Mouse (Mus musculus) spleen, adult 12 weeks (tissue): ENCODE measurements around the gene Lpar2.
A peak's percentile ranks its signal among the peaks of the same experiment; 100 is the strongest.

Experiments used
- DNase-seq: peaks from one replicate; pipeline ENCODE4 v3.0.0; 2022; ENCODE audit warnings: low spot score

The Lpar2 gene

DNA sequence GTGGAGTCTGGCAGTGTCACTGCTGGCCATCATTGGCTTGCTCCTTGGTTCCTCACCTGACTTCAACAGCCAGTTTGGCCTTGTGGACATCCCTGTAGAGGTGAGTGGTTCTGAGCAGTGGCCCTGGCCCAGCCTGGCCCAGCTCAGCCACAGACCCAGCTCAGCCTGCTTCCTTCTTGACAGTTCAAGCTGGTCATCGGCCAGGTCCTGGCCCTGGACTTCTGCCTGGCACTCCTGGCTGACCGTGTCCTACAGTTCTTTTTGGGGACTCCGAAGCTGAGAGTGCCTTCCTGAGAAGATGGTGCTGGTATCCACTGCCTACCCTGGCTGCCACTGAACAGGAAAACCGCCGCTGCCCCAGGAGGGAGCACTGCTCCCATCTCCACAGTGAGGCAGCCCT is 15.0 kb upstream of the Lpar2 start:
- no peak for DNase-seq

GRCm38 (mm10) chr8:69808094-69808863 is 13.9 kb upstream of the Lpar2 start, which contains the start of gene Gmip:
Gene Gmip, plus strand, starts transcription at chr8:69808679.
- DNase-seq = peak; percentile 80

GRCm38 (mm10) chr8:69808864-69809403 is 13.3 kb upstream of the Lpar2 start:
- DNase-seq = no peak

DNA sequence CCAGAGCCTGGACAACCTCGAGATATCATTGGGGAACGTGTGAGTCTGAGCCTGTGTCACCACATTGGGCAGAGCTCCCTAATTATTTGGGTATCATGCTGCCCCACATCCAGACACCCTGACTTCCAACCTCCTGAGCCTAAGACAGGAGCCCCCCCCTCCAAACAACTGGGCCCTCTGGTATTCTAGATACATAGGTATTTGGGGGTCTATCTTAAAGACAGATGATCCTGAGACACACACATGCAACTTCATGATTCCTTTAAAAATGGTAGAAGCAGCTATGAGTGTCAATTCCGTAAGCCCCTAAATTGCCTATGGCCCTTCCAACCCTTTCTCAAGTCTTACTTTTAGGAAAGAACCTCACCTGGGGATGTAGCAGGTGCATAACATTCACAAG is 12.4 kb upstream of the Lpar2 start:
- DNase-seq = no peak

DNA sequence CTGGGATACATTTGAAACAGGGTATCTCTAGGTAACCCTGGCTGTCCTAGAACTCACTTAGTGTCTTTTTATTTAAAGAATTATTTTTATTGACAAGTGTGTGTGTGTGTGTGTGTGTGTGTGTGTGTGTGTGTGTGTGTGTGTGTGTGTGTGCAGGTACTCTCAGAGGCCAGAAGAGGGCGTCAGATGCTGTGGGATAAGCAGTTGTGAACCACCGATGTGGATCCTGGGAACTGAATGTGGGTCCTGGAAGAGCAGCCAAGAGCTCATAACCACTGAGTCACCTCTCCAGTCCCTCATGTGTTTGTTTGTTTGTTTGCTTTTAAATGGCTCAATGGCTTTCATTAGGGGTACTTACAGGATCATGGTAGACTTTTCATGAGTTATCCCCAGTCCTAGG is 7.3 kb upstream of the Lpar2 start:
- no peak for DNase-seq

DNA sequence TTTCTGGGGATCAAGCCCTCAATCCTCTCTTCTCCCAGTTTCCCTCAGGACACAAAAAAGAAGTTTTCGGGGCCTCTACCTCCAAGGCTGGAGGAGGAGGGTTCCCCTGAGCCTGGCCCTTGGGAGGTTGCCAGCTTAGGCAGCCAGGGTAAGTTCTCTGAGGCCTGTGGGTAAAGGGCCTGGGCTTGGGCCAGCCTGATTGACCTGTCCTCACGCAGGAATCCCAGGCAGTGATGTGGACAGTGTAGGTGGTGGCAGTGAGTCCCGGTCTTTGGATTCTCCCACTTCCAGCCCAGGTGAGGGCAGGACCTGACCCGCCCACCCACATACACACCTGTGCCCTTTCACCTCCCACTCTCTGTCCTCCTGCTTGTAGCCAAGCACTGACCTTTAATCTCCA is 6.8 kb upstream of the Lpar2 start:
- DNase-seq = no peak

GRCm38 (mm10) chr8:69820466-69820865 is 1.8 kb upstream of the Lpar2 start:
- DNase-seq = no peak

DNA sequence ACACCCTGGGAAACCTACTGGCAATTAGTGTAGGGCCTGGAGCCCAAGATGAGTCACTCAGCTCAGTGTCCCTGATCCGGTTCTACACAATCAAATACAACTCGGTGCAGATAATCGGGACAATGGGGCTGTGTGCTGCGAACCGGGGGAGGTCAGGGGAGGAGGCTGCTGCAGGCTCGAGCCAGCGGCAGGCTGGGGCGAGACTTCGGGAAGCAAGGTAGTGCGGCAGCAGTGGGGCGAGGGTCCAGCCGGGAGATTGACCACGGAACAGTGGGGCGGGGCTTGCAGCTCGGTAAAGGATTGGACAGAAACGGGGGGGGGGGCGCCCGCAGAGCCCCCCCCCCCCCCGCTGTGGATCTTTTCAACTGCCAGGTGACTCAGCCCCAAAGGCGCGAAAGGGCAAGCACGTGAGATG is 251 bp upstream of the Lpar2 start:
- DNase-seq = no peak

GRCm38 (mm10) chr8:69826371-69826770 is 4.1 kb downstream of the Lpar2 start:
- no peak for DNase-seq

DNA sequence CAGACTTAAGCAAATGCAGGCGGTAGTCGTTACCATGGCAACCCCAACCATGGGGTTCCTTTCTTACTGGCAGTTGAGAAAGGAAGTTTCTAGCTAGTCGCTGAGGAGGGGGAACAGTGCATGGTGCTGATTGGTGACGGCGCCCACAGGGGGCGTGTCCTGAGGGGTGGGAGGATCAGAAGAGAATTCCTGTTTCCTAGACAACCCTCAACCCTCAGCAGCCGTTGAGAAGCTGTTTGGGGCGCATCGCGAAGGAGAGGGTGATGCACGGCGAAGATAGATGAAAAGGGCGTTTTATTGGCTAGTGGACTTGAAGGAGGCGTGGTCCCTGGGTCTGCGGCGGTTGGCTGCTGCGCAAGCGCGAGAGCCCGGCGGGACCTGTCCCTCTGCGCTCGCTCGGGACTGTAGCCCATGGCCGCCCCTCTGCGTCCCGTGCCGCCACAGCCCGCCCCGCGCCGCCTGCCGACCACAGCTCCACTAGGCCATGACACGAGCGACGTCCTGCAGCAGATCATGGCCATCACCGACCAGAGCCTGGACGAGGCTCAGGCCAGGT is 10.1 kb downstream of the Lpar2 start, which contains the start of gene Pbx4:
Gene Pbx4, plus strand, starts transcription at position 194 of the 556 bp plus-strand sequence.
- peak; percentile 69 for DNase-seq

DNA sequence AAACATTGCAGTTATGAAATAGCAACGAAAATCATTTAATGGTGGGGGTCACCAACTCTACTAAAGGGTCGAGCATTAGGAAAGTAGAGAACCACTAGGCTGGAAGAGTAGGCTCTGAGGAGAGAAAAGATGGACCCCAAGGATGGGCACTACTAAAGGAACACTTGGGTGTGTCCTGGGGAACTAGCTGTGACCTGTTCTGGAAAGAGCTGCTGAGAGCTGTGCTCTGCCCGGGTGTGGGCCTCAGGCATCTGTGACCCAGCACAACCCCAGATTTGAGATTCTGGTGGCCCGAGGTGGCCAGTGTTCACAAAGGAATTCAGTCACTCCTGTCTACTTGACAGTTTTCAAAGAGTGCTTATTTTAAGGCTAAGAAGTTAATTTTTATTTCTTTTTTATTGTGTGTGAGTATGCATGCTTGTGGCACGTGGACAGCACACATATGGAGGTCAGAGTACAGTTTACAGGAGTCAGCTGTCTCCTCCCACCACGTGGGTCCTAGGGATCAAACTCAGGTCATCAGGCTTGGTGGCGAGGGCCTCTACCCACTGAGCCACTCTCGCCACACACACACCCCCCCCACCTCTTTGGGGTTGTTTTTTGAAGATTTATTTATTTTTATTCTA is 14.9 kb downstream of the Lpar2 start:
- no peak for DNase-seq

DNA sequence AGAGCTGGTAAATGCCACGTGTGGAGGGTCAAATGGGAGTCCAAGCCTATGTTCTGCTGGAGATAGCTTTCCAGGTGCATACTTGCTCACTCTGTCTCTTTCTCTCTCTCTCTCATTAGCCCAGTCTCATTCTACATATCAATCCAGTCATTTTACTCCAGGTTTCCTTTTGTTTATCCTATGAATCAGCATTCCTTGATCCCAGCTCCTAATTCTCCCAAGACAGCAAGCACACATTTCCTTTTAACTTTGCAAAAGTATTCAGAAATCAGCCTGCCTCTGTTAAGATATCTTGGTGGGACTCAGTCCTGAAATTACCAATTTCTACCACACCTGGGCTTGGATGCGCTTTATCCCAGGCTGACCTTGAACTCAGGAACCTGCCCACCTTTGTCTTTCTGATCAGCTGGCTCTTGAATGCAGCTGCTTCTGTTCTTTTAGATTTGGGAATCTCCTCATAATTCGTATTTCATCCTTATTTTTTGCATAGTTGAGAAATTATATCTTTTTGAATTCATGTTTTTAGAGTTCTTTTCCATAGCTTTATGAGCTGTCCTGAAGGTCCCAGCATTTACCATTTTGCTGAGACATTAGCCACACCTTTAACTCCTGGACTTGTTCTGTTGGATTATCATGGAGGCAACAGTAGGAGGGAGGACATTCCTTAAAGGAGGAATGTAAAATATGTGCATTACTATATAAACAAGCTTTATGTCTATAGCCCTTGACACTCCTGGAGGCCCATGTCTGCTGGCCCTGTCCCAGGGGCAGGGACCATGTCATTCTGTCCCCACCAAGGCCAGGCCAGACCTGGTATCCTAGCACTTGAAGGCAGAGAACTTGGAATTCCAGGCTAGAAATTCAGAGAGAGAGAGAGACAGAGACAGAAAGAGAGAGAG is 25.2 kb downstream of the Lpar2 start:
- no peak for DNase-seq

DNA sequence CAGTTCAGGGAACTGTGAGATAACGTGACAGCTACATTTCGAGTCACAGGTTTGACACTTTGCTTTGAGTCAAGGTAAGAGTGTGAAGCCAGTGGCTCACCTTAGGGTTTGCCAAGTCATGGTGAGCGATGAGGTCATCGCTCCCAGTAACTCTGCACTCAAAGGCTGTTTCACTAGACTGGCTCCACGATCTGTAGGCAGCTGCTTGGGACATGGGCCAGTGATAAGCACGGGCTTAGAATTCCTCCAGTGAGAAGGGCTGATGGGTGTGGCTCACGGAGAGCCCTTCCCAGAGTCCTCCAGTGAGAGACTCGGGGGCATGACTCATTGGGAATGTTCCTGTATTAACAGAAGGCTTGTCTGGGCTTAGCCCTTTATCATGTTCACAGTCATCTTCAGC is 26.7 kb downstream of the Lpar2 start:
- no peak for DNase-seq

DNA sequence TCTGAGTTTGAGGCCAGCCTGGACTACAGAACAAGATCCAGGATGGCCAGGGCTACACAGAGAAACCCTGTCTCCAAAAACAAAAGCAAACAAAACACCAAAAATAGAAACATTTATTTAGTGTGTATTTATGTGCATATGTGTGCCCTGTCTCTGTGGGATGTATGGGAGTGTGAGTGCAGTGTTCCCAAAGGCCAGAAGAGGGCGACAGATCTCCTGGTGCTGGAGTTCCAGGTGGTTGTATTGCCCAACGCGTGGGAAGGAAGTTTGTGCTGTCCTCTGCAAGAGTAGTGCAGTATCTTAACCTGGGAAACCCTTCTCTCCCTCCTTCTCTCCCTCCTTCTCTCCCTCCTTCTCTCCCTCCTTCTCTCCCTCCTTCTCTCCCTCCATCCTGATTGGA is 27.7 kb downstream of the Lpar2 start:
- DNase-seq = no peak

DNA sequence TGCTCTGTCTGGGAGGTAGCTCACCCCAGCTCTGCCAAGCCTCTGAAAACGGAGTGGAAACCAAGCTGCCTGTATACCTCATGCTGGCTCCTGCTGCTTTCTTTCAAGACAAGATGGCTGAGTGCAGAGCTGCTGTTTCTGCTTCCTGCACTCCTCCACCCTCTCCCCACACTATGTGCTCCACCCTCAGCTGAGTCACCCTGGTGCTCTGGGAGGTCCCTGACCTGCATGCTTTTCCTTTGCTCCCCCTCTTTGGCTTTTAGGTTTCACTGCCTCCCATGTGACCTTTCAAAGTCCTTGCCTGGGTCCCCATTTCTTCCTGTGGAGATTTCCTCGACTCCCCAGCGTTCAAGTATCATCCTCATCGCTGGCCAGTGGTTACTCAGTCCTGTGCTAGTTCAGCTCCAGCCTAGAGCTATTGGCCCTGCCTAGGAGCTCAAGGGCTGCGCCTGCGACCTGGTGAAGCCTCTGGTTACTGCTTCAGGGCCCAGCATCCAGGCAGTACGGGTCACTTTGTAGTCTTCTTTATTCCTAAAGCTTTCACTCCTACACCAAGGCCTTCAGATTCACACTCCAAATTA is 28.8 kb downstream of the Lpar2 start:
- DNase-seq = no peak

- no peak for DNase-seq
Measured at GRCm38 (mm10) chr8:69853869-69854268, 31.6 kb downstream of the Lpar2 start.

GRCm38 (mm10) chr8:69860807-69861206 is 38.6 kb downstream of the Lpar2 start:
- DNase-seq = no peak

GRCm38 (mm10) chr8:69861251-69861650 is 39.0 kb downstream of the Lpar2 start:
- no peak for DNase-seq

- DNase-seq = no peak
Measured at GRCm38 (mm10) chr8:69863387-69864020, 41.3 kb downstream of the Lpar2 start.

GRCm38 (mm10) chr8:69864180-69864579 is 42.0 kb downstream of the Lpar2 start:
- DNase-seq = no peak

- DNase-seq = no peak
Measured at GRCm38 (mm10) chr8:69867696-69868326, 45.6 kb downstream of the Lpar2 start.
